Mouse (Mus musculus): Measurements from ENCODE around the gene Tbc1d4.

The Tbc1d4 gene

DNA sequence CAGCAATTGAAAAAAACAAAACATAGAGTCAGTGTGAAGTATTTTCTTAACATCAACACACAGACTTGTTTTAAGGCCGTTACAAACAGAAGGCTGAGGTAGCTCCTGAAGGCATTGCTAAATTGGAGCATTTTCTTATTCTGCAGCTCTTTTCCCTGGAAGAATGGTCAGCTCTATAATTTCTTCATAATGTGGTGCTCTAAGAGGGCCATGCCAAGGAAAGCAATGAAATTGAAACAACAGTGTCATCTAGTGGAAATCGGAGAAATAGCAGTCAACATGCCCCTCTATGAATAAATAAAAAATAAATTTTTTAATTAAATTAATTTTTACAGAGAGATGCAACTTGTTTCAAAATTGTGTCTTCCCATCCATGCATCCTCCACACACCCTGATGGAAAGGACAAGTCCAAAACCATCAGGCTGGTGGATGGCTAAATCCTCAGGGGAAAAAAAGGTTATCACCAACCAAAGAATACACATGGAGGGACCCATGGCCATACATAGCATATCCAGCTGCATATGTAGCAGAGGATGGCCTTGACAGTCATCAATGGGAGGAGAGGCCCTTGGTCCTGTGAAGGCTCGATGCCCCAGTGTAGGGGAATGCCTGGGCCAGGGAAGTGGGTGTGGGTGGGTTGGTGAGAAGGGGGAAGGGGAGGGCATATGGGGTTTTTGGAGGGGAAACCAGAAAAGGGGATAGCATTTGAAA is 180.0 kb downstream of the Tbc1d4 start:
- no peak for DNase-seq (ENCODE audit: low spot score)

DNA sequence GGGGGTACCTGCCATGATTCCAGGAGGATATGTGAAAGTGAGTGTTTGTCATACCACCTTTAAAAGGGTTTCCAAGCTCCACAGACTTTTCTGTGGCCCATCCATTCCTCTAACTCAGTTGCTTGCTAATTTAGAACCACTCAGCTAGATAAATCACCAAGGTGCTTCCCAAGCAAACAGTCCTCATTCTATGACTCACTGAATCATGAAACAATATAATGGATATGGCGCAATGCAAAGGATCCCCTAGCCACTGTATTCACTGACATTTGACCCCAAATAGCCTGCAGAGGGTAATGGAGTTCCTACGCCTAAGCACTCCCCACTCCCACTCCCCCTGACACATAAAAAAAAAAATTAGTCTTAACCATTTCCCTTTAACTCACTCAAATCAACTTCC is 191.3 kb downstream of the Tbc1d4 start:
- no peak for DNase-seq (ENCODE audit: low spot score)

Data from yolk sac, embryonic 10.5 days (tissue).